Mouse (Mus musculus) intestine, embryonic 16.5 days (tissue): ENCODE measurements around the gene Adamts4. TPM values are rescaled to one million over a fixed set of nuclear protein-coding genes. Genes with fewer than 3 reads are reported as not detected.
A peak's percentile ranks its signal among the peaks of the same experiment; 100 is the strongest.

ENCODE experiments used
- ATAC-seq: fragments of 200-750 bp; cut with Nextera tagmentation; 2 replicates; pipeline ENCODE4 v1.8.0; 2017; ENCODE audit warnings: moderate TSS enrichment, moderate library complexity
- H3K27ac ChIP-seq: fragments of 300-500 bp; sonication (generic); 2 replicates; pipeline ENCODE4 v1.5.1; 2014; ENCODE audit warnings: mild to moderate bottlenecking, low read length
- H3K27me3 ChIP-seq: fragments of 300-500 bp; sonication (generic); replicated peaks from 2 replicates; pipeline ENCODE4 v1.6.1; 2014; ENCODE audit warnings: low read length, control low read depth, mixed read lengths; ENCODE audit not compliant: control insufficient read depth, insufficient read depth
- H3K36me3 ChIP-seq: fragments of 300-500 bp; sonication (generic); 2 replicates; pipeline ENCODE4 v1.6.1; 2014; ENCODE audit warnings: low read length, control low read depth; ENCODE audit not compliant: control insufficient read depth, insufficient read depth
- H3K4me1 ChIP-seq: fragments of 300-500 bp; sonication (generic); 2 replicates; pipeline ENCODE4 v1.6.1; 2014; ENCODE audit warnings: low read length, control low read depth, mixed read lengths; ENCODE audit not compliant: control insufficient read depth, insufficient read depth
- H3K4me2 ChIP-seq: fragments of 300-500 bp; sonication (generic); 2 replicates; pipeline ENCODE4 v1.6.1; 2014; ENCODE audit warnings: low read depth, low read length, control low read depth
- H3K4me3 ChIP-seq: fragments of 300-500 bp; sonication (generic); 2 replicates; pipeline ENCODE4 v1.5.1; 2014; ENCODE audit warnings: mild to moderate bottlenecking, low read length
- H3K9ac ChIP-seq: fragments of 300-500 bp; sonication (generic); 2 replicates; pipeline ENCODE4 v1.6.1; 2014; ENCODE audit warnings: low read depth, low read length
- H3K9me3 ChIP-seq: fragments of 300-500 bp; sonication (generic); 2 replicates; pipeline ENCODE4 v1.6.1; 2016; ENCODE audit warnings: low read length, control low read depth; ENCODE audit not compliant: control insufficient read depth
- WGBS: fragments of 180-500 bp; shearing (Covaris S2); extraction: QIAGEN DNeasy Blood & Tissue Kit; methylation state at CpG from one replicate; pipeline ENCODE4 v1.1.7; 2014; 5-methylcytosine and 5-hydroxymethylcytosine counted together
- polyA plus RNA-seq: library from polyadenylated mRNA; unstranded; fragments of >200 nt; fragmentation: Nextera tagmentation; extraction: Ambion mirVana; gene quantifications from 2 replicates; pipeline ENCODE4 v1.2.1, GENCODE M21; 2015

The Adamts4 gene
- polyA plus RNA-seq, 1 experiment from 2014 or later = 7.0 TPM

DNA sequence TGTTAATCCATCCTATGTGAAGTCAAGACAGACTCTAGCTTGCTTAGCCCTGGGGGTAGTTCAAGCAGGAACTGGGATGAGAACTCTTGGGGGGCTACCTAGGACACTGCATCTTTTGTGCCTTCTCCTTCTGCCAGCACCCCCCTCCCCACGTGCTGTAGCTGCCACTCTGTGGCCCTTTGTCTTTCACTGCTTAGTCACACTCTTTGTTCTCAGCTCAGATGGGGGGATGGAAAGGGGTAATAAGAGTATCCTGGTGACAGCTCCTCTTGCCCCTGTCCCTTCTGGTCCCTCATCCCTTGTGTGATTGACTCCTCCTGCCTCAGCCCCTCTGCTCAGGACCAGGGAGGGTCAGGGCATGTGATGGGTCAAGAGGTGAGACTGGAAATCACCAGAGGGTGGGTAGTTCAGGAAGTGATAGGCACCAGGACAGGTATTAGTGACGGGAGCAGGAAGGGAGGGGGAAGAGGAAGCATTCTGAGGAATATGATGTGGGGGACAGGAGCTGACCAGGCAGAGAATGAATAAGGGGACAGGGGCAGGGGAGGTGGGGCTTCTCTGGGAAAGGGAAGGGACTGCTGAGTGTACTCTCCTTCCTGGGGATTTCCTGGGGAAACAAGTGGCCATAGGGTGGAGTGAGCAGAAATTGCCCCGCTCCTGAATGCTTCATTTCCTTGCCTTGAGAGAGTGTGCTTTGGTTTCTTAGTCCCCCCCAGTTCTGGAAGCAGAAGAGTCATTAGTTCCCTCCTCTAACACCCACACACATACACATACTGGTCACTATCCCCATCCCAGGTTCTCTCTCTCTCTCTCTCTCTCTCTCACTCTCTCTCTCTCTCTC lies 1.6 kb upstream of the Adamts4 start:
- Histone ChIP-seq H3K9ac (no peak overlapping the region), H3K27me3 (no peaks in the 10 kb centered on the region; the same call in 1 of the 2 replicates), H3K9me3 (no peaks in the 10 kb centered on the region), H3K4me1 (peaks cover 46% of the 10 kb centered on the region), H3K4me2 (0 out of 2 replicates have a peak overlapping the region, but pooled peaks have one; percentile 64), H3K27ac (peak overlapping the region; percentile 85), H3K4me3 (no peak overlapping the region), H3K36me3 (0 out of 2 replicates have a peak, but pooled peaks cover under 1% of the 10 kb centered on the region)
- WGBS = 52% methylated on average over 3 of the region's 3 CpGs
- no peak for ATAC-seq

DNA sequence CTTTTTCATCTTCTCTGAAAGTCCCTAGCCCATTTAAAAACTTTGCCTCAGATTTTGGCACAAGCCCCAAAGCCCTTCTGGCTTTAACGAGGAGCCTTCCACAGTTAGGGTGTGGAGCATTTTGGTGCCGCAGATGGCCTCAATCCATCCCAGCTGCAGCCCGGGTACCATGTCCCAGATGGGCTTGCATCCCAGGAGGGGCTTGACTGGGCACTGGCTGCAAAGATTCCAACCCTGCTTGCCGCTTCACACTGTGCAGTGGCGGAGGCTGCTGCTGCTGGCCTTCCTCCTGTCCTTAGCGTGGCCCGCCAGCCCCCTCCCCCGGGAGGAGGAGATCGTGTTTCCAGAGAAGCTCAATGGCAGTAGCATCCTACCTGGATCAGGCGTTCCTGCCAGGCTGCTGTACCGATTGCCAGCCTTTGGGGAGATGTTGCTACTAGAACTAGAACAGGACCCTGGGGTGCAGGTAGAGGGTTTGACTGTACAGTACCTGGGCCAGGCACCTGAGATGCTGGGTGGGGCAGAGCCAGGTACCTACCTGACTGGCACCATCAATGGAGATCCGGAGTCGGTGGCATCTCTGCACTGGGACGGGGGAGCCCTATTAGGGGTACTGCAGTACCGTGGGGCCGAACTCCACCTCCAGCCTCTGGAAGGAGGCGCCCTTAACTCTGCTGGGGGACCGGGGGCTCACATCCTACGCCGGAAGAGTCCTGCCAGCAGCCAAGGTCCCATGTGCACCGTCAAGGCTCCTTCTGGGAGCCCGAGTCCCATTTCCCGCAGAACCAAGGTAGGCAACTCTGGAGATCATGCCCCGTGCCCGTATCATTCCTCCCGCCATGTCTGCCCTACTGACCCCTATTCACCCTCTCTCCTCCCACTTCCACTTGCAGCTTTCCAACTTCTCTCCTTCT lies 716 bp downstream of the Adamts4 start, which contains the start of gene Ndufs2:
Gene Ndufs2 (minus strand): TSS at position 709 of the 914 bp plus-strand sequence.
- ATAC-seq = no peak
- 29% methylated on average over 26 of the region's 26 CpGs for WGBS
- no peaks in the 10 kb centered on the region for H3K36me3 ChIP-seq

DNA sequence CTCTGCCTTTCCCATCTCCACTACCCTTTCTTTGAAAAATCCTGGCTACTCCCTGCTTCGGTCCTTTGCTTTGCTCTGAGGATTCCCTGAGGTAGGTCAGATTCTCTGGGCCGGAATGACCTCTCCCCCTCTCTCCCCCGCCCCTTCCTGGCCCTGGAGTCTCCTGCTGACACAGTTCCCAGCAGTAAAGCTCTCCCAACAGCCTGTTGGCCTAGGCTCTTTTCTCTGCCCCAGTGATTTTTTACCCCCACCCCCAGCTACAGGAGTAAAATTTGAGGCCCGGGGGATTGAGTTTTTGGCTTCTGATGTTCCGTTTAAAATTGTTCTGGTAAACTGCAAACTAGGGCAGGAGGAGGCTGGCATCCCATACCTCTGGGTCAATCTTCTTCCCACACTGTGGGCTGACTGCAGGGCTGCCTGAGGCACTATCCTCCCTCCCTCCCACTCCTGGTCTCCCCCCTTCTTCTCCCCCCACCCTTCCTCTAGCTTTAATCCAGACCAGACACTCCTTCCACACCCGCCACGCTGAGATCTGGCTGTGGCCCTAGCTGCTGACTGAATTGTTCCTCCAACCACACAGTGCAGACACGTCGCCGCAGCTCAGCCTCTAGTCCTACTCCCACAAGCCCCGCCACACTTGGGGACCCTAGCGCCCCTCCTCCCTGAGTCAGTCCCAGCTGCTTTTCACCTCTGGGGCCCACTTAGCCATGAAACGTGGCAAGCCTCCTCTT lies 1.5 kb downstream of the Adamts4 start:
- no peaks in the 10 kb centered on the region; the same call in 1 of the 2 replicates for H3K27me3 ChIP-seq
- ATAC-seq = no peak
- H3K36me3 ChIP-seq = no peaks in the 10 kb centered on the region
- H3K27ac ChIP-seq = peak overlapping the region; percentile 75
- WGBS = 20% methylated on average over 13 of the region's 13 CpGs
- H3K4me2 ChIP-seq = peak overlapping the region; percentile 49
- H3K4me3 ChIP-seq = peak overlapping the region; percentile 40
- no peaks in the 10 kb centered on the region for H3K9me3 ChIP-seq
- H3K4me1 ChIP-seq = peaks cover 36% of the 10 kb centered on the region
- peak overlapping the region; percentile 46 for H3K9ac ChIP-seq

More for the DNA sequence above, 716 bp downstream of the Adamts4 start, which contains the start of gene Ndufs2:
- H3K4me2 ChIP-seq = peak within 1 kb of the TSS; percentile 49
- H3K4me1 ChIP-seq = peaks cover 41% of the 10 kb centered on the region
- peak within 1 kb of the TSS; percentile 40 for H3K4me3 ChIP-seq
- peak within 1 kb of the TSS; percentile 75 for H3K27ac ChIP-seq
- H3K9me3 ChIP-seq = no peaks in the 10 kb centered on the region
- no peaks in the 10 kb centered on the region; the same call in 1 of the 2 replicates for H3K27me3 ChIP-seq
- H3K9ac ChIP-seq = peak within 1 kb of the TSS; percentile 46

DNA sequence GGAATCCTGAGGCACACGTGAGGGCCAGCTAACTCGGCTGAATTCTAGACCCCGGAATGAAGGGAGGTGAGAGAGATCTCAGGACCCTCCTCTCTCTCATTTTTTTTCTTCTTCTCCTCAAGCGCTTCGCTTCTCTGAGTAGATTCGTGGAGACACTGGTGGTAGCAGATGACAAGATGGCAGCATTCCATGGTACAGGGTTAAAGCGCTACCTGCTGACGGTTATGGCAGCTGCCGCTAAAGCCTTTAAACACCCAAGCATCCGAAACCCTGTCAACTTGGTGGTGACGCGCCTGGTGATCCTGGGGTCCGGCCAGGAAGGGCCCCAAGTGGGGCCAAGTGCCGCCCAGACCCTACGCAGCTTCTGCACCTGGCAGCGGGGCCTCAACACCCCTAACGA lies 2.2 kb downstream of the Adamts4 start:
- no peaks in the 10 kb centered on the region for H3K36me3 ChIP-seq
- peak overlapping the region; percentile 40 for H3K4me3 ChIP-seq
- H3K27ac ChIP-seq = peak overlapping the region; percentile 75
- H3K27me3 ChIP-seq = no peaks in the 10 kb centered on the region; the same call in 1 of the 2 replicates
- 60% methylated on average over 17 of the region's 17 CpGs for WGBS
- peaks cover 36% of the 10 kb centered on the region for H3K4me1 ChIP-seq
- peak overlapping the region; percentile 46 for H3K9ac ChIP-seq
- no peaks in the 10 kb centered on the region for H3K9me3 ChIP-seq
- H3K4me2 ChIP-seq = peak overlapping the region; percentile 49
- no peak for ATAC-seq

DNA sequence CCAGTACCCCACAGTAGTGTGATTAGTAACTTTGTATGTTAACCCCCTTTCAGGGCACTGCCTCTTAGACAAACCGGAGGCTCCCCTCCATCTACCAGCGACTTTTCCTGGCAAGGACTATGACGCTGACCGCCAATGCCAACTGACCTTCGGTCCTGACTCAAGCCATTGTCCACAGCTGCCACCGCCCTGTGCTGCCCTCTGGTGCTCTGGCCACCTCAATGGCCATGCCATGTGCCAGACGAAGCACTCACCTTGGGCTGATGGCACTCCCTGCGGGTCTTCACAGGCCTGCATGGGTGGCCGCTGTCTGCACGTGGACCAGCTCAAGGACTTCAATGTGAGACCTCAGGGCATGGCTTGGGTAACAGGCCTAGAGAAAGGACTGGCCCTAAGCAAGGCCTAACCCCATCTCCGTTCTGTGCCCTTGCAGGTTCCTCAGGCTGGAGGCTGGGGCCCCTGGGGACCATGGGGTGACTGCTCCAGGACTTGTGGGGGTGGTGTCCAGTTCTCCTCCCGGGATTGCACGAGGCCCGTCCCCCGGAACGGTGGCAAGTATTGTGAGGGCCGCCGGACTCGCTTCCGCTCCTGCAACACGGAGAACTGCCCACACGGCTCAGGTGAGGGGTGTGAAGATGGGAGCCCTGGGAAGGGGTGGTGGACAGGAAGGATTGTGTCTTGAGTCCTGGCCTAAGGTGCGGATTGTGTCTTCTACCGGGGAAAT lies 6.0 kb downstream of the Adamts4 start:
- Histone ChIP-seq H3K4me1 (peaks cover 21% of the 10 kb centered on the region), H3K9me3 (no peaks in the 10 kb centered on the region), H3K4me2 (no peak overlapping the region), H3K36me3 (no peaks in the 10 kb centered on the region), H3K27me3 (no peaks in the 10 kb centered on the region; the same call in 1 of the 2 replicates), H3K27ac (no peak overlapping the region), H3K9ac (no peak overlapping the region), H3K4me3 (no peak overlapping the region)
- ATAC-seq = no peak
- 87% methylated on average over 24 of the region's 24 CpGs for WGBS

DNA sequence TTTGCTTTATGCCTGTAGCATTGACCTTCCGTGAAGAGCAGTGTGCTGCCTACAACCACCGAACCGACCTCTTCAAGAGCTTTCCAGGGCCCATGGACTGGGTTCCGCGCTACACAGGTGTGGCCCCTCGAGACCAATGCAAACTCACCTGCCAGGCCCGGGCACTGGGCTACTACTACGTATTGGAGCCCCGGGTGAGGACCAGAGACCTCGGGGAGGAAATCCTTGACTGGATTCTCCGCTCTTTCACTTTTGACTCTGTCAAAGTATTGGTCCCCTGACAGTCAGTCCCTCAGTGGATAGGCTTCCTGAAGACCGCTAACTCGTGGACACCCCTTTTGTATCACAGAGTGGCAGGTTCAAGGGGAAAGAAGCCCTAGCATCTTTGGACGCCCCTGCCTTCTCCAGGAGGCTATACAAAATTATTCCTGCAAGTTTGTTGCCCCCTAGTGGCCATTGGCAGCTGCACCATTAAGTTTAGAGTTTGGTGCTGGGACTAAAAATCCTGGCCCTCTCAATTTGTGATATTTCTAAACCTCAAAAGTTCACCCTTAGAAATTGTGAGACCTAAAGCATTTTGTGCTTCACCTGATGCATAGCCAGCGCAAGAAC lies 6.8 kb downstream of the Adamts4 start:
- H3K27me3 ChIP-seq = no peaks in the 10 kb centered on the region; the same call in 1 of the 2 replicates
- H3K4me2 ChIP-seq = no peak overlapping the region
- no peaks in the 10 kb centered on the region for H3K36me3 ChIP-seq
- no peak; the same call in 1 of the 2 replicates for ATAC-seq
- no peak overlapping the region for H3K9ac ChIP-seq
- H3K4me3 ChIP-seq = no peak overlapping the region
- 61% methylated on average over 15 of the region's 15 CpGs for WGBS
- H3K9me3 ChIP-seq = no peaks in the 10 kb centered on the region
- peaks cover 16% of the 10 kb centered on the region for H3K4me1 ChIP-seq
- H3K27ac ChIP-seq = no peak overlapping the region

DNA sequence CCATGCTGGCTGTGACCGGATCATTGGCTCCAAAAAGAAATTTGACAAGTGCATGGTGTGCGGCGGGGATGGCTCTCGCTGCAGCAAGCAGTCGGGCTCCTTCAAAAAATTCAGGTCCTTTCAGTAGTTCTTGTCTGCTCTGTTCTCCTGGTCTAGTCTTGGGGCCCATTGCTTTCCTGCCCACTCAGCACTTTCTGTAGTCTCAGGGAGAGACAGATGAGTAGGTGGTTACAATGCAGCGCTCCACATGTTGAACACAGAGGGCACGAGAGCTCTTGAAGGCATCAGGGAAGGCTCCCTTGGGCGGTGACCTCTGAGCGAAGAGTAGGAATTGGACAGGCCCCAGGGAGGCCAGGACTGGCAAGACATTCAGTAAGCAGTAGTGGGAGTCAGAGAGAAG lies 7.6 kb downstream of the Adamts4 start:
- Histone ChIP-seq H3K27me3 (no peaks in the 10 kb centered on the region), H3K4me2 (no peak overlapping the region), H3K4me1 (peaks cover 15% of the 10 kb centered on the region), H3K4me3 (no peak overlapping the region), H3K9ac (no peak overlapping the region), H3K9me3 (no peaks in the 10 kb centered on the region), H3K27ac (no peak overlapping the region), H3K36me3 (no peaks in the 10 kb centered on the region)
- no peak for ATAC-seq
- WGBS = 86% methylated on average over 9 of the region's 9 CpGs

DNA sequence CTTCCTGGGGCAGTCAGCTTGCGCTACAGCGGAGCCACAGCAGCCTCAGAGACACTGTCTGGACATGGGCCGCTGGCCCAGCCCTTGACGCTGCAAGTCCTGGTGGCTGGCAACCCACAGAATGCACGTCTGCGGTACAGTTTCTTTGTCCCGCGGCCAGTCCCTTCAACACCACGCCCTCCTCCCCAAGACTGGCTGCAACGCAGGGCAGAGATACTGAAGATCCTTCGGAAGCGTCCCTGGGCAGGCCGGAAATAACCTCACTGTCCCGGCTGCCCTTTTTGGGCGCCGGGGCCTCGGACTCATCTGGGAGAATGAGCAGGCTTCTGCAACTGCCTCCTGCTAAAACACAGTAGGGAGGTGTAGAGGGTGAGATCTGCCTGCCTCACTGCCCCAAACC lies 8.7 kb downstream of the Adamts4 start:
- no peaks in the 10 kb centered on the region for H3K36me3 ChIP-seq
- H3K9me3 ChIP-seq = no peaks in the 10 kb centered on the region
- ATAC-seq = no peak
- H3K4me2 ChIP-seq = no peak overlapping the region
- H3K4me3 ChIP-seq = no peak overlapping the region
- peaks cover 19% of the 10 kb centered on the region for H3K4me1 ChIP-seq
- 76% methylated on average over 17 of the region's 17 CpGs for WGBS
- H3K27ac ChIP-seq = no peak overlapping the region
- H3K9ac ChIP-seq = no peak overlapping the region
- no peaks in the 10 kb centered on the region for H3K27me3 ChIP-seq
